Mouse (Mus musculus) lung, embryonic 16.5 days (tissue): Measurements from ENCODE around the gene Fbxo10. TPM values are rescaled to one million over a fixed set of nuclear protein-coding genes. Genes with fewer than 3 reads are reported as not detected.

Experiments
- ATAC-seq: fragments of 200-750 bp; cut with Nextera tagmentation; 2 replicates; pipeline ENCODE4 v1.8.0; 2017; ENCODE audit warnings: low read depth, mild to moderate bottlenecking, moderate library complexity
- H3K27ac ChIP-seq: fragments of 300-500 bp; sonication (generic); 2 replicates; pipeline ENCODE4 v1.5.1; 2014; ENCODE audit warnings: mild to moderate bottlenecking, control low read depth, low read length
- H3K27me3 ChIP-seq: fragments of 300-500 bp; sonication (generic); 2 replicates; pipeline ENCODE4 v1.6.1; 2014; ENCODE audit warnings: low read depth, low read length, mixed read lengths; ENCODE audit not compliant: control insufficient read depth, insufficient read depth
- H3K36me3 ChIP-seq: fragments of 300-500 bp; sonication (generic); 2 replicates; pipeline ENCODE4 v1.6.1; 2014; ENCODE audit warnings: low read length; ENCODE audit not compliant: control insufficient read depth, insufficient read depth
- H3K4me1 ChIP-seq: fragments of 300-500 bp; sonication (generic); replicated peaks from 2 replicates; pipeline ENCODE4 v1.6.1; 2014; ENCODE audit warnings: low read length, mixed read lengths; ENCODE audit not compliant: control insufficient read depth, insufficient read depth
- H3K4me2 ChIP-seq: fragments of 300-500 bp; sonication (generic); 2 replicates; pipeline ENCODE4 v1.6.1; 2014; ENCODE audit warnings: low read depth, low read length, control low read depth
- H3K4me3 ChIP-seq: fragments of 300-500 bp; sonication (generic); 2 replicates; pipeline ENCODE4 v1.5.1; 2014; ENCODE audit warnings: mild to moderate bottlenecking, low read length, control low read depth
- H3K9ac ChIP-seq: fragments of 300-500 bp; sonication (generic); 2 replicates; pipeline ENCODE4 v1.6.1; 2014; ENCODE audit warnings: low read length, control low read depth
- H3K9me3 ChIP-seq: fragments of 300-500 bp; sonication (generic); 2 replicates; pipeline ENCODE4 v1.6.1; 2016; ENCODE audit warnings: low read length; ENCODE audit not compliant: control insufficient read depth
- WGBS: fragments of 180-500 bp; shearing (Covaris S2); extraction: QIAGEN DNeasy Blood & Tissue Kit; methylation state at CpG from one replicate; pipeline ENCODE4 v1.1.7; 2014; 5-methylcytosine and 5-hydroxymethylcytosine counted together
- polyA plus RNA-seq: library from polyadenylated mRNA; unstranded; fragments of >200 nt; fragmentation: Nextera tagmentation; extraction: Ambion mirVana; gene quantifications from 2 replicates; pipeline ENCODE4 v1.2.1, GENCODE M21; 2015

Gene Fbxo10
- 13.8 and 13.9 TPM in 2 replicates for polyA plus RNA-seq

- peak within 1 kb of the TSS; percentile 90 for H3K4me2 ChIP-seq
- H3K27me3 ChIP-seq = no peaks in the 10 kb centered on the region
- peak within 1 kb of the TSS; percentile 79 for H3K27ac ChIP-seq
- H3K9ac ChIP-seq = peak within 1 kb of the TSS; percentile 96
- no peaks in the 10 kb centered on the region for H3K9me3 ChIP-seq
- peak; percentile 98 for ATAC-seq
- H3K36me3 ChIP-seq = no peaks in the 10 kb centered on the region
- WGBS = under 1% methylated on average over 63 of the region's 77 CpGs
- peaks cover 9% of the 10 kb centered on the region for H3K4me1 ChIP-seq
- H3K4me3 ChIP-seq = peak within 1 kb of the TSS; percentile 96
Measured at GRCm38 (mm10) chr4:45084021-45084894, at the start of gene Fbxo10. Gene Fbxo10, minus strand, starts transcription at chr4:45084604.

GRCm38 (mm10) chr4:45131021-45131420 is 46.6 kb upstream of the Fbxo10 start:
- WGBS = 55% methylated on average over 4 of the region's 4 CpGs
- Histone ChIP-seq H3K4me3 (no peak overlapping the region), H3K4me1 (no peaks in the 10 kb centered on the region), H3K27ac (no peak overlapping the region), H3K4me2 (no peak overlapping the region), H3K27me3 (no peaks in the 10 kb centered on the region), H3K36me3 (no peaks in the 10 kb centered on the region), H3K9me3 (no peaks in the 10 kb centered on the region), H3K9ac (no peak overlapping the region)
- ATAC-seq = no peak

- Histone ChIP-seq H3K4me2 (no peak overlapping the region), H3K27ac (no peak overlapping the region), H3K9me3 (no peaks in the 10 kb centered on the region), H3K9ac (no peak overlapping the region), H3K27me3 (no peaks in the 10 kb centered on the region), H3K4me1 (no peaks in the 10 kb centered on the region), H3K4me3 (no peak overlapping the region), H3K36me3 (no peaks in the 10 kb centered on the region)
- 74% methylated on average over 11 of the region's 11 CpGs for WGBS
- ATAC-seq = no peak
Measured at GRCm38 (mm10) chr4:45121311-45121710, 36.9 kb upstream of the Fbxo10 start.

- Histone ChIP-seq H3K9ac (peak overlapping the region; percentile 28; the same call in 1 of the 2 replicates), H3K27me3 (no peaks in the 10 kb centered on the region), H3K4me3 (no peak overlapping the region), H3K4me1 (peaks cover 10% of the 10 kb centered on the region), H3K36me3 (peaks cover 7% of the 10 kb centered on the region; the same call in 1 of the 2 replicates), H3K9me3 (no peaks in the 10 kb centered on the region), H3K4me2 (peak overlapping the region; percentile 29), H3K27ac (no peak overlapping the region)
- no peak for ATAC-seq
- 60% methylated on average over 8 of the region's 8 CpGs for whole genome bisulfite sequencing
Measured at GRCm38 (mm10) chr4:45108456-45109110, 24.2 kb upstream of the Fbxo10 start.

GRCm38 (mm10) chr4:45107601-45108277 is 23.3 kb upstream of the Fbxo10 start, which contains the start of gene Tomm5:
Gene Tomm5, minus strand, starts transcription at chr4:45108114.
- Histone ChIP-seq H3K4me3 (peak within 1 kb of the TSS; percentile 71), H3K9me3 (no peaks in the 10 kb centered on the region), H3K4me1 (peaks cover 10% of the 10 kb centered on the region), H3K27me3 (no peaks in the 10 kb centered on the region), H3K9ac (peak within 1 kb of the TSS; percentile 93), H3K27ac (peak within 1 kb of the TSS; percentile 37; the same call in 1 of the 2 replicates), H3K4me2 (peak within 1 kb of the TSS; percentile 78), H3K36me3 (peaks cover 7% of the 10 kb centered on the region; the same call in 1 of the 2 replicates)
- peak; percentile 98 for ATAC-seq
- WGBS = 0% methylated on average over 39 of the region's 39 CpGs

- no peaks in the 10 kb centered on the region for H3K9me3 ChIP-seq
- H3K9ac ChIP-seq = peak overlapping the region; percentile 93
- H3K4me1 ChIP-seq = peaks cover 10% of the 10 kb centered on the region
- WGBS = 8% methylated on average over 4 of the region's 4 CpGs
- peaks cover 7% of the 10 kb centered on the region; the same call in 1 of the 2 replicates for H3K36me3 ChIP-seq
- ATAC-seq = no peak
- H3K27ac ChIP-seq = no peak overlapping the region
- peak overlapping the region; percentile 78 for H3K4me2 ChIP-seq
- H3K27me3 ChIP-seq = no peaks in the 10 kb centered on the region
- H3K4me3 ChIP-seq = peak overlapping the region; percentile 71
Measured at GRCm38 (mm10) chr4:45107066-45107465, 22.7 kb upstream of the Fbxo10 start.

- 69% methylated on average over 5 of the region's 5 CpGs for WGBS
- Histone ChIP-seq H3K9ac (no peak overlapping the region), H3K4me2 (no peak overlapping the region), H3K9me3 (no peaks in the 10 kb centered on the region), H3K4me1 (peaks cover 10% of the 10 kb centered on the region), H3K27ac (no peak overlapping the region), H3K4me3 (no peak overlapping the region), H3K36me3 (peaks cover 7% of the 10 kb centered on the region; the same call in 1 of the 2 replicates), H3K27me3 (no peaks in the 10 kb centered on the region)
- no peak for ATAC-seq
Measured at GRCm38 (mm10) chr4:45106409-45106808, 22.0 kb upstream of the Fbxo10 start.

- Histone ChIP-seq H3K4me2 (no peak overlapping the region), H3K4me3 (no peak overlapping the region), H3K4me1 (no peaks in the 10 kb centered on the region), H3K9me3 (no peaks in the 10 kb centered on the region), H3K36me3 (no peaks in the 10 kb centered on the region), H3K9ac (no peak overlapping the region), H3K27me3 (no peaks in the 10 kb centered on the region), H3K27ac (no peak overlapping the region)
- ATAC-seq = peak; percentile 41; the same call in 1 of the 2 replicates
- 21% methylated on average over 7 of the region's 7 CpGs for WGBS
Measured at GRCm38 (mm10) chr4:45097198-45097872, 12.9 kb upstream of the Fbxo10 start.
